Mouse (Mus musculus) limb, embryonic 14.5 days (tissue): Measurements from ENCODE around the gene Dnajc27. TPM values are rescaled to one million over a fixed set of nuclear protein-coding genes. Genes with fewer than 3 reads are reported as not detected.
A peak's percentile ranks its signal among the peaks of the same experiment; 100 is the strongest.

Source experiments
- ATAC-seq: fragments of 200-750 bp; cut with Nextera tagmentation; 2 replicates; pipeline ENCODE4 v1.8.0; 2017; ENCODE audit warnings: low read depth, moderate number of reproducible peaks, moderate TSS enrichment; ENCODE audit not compliant: low FRiP score
- DNase-seq: peaks from one replicate; pipeline ENCODE4 v3.0.0-alpha.2; 2015; ENCODE audit warnings: low spot score
- H3K27ac ChIP-seq: fragments of 300-500 bp; sonication (generic); replicated peaks from 2 replicates; pipeline ENCODE4 v1.5.1; 2014; ENCODE audit warnings: low read depth, mild to moderate bottlenecking, low read length, moderate library complexity, mixed read lengths
- H3K27me3 ChIP-seq: fragments of 300-500 bp; sonication (generic); 2 replicates; pipeline ENCODE4 v1.6.1; 2014; ENCODE audit warnings: low read length, mixed read lengths; ENCODE audit not compliant: control insufficient read depth, insufficient read depth
- H3K36me3 ChIP-seq: fragments of 300-500 bp; sonication (generic); 2 replicates; pipeline ENCODE4 v1.6.1; 2014; ENCODE audit warnings: mild to moderate bottlenecking, low read length, moderate library complexity, mixed read lengths; ENCODE audit not compliant: control insufficient read depth, insufficient read depth
- H3K4me1 ChIP-seq: fragments of 300-500 bp; sonication (generic); 2 replicates; pipeline ENCODE4 v1.6.1; 2014; ENCODE audit warnings: antibody characterized with exemption, low read length, mixed read lengths; ENCODE audit not compliant: control insufficient read depth, insufficient read depth
- H3K4me2 ChIP-seq: fragments of 300-500 bp; sonication (generic); replicated peaks from 2 replicates; pipeline ENCODE4 v1.6.1; 2014; ENCODE audit warnings: low read depth, mild to moderate bottlenecking, low read length, moderate library complexity; ENCODE audit not compliant: severe bottlenecking
- H3K4me3 ChIP-seq: fragments of 300-500 bp; sonication (generic); replicated peaks from 2 replicates; pipeline ENCODE4 v1.5.1; 2014; ENCODE audit warnings: low read length
- H3K9ac ChIP-seq: fragments of 300-500 bp; sonication (generic); 2 replicates; pipeline ENCODE4 v1.6.1; 2014; ENCODE audit warnings: mild to moderate bottlenecking, low read depth, low read length, moderate library complexity; ENCODE audit not compliant: severe bottlenecking
- H3K9me3 ChIP-seq: fragments of 300-500 bp; sonication (generic); 2 replicates; pipeline ENCODE4 v1.6.1; 2016; ENCODE audit warnings: low read length; ENCODE audit not compliant: control insufficient read depth
- POLR2A ChIP-seq: fragments of 200-500 bp; IDR thresholded peaks from 2 replicates; pipeline ENCODE4 v1.8.0; 2012; ENCODE audit warnings: inconsistent platforms, mild to moderate bottlenecking, moderate library complexity, borderline replicate concordance; ENCODE audit not compliant: insufficient read depth, insufficient read length; ENCODE audit errors: extremely low read depth
- WGBS: fragments of 180-500 bp; shearing (Covaris S2); extraction: QIAGEN DNeasy Blood & Tissue Kit; methylation state at CpG from one replicate; pipeline ENCODE4 v1.1.7; 2014; 5-methylcytosine and 5-hydroxymethylcytosine counted together
- polyA plus RNA-seq, 2 experiments: library from polyadenylated mRNA; depleted of rRNA in 1 of 2; stranded (reverse) in 1 of 2; unstranded in 1 of 2; fragments of >200 nt; fragmentation: Nextera tagmentation in 1 of 2; extraction: Ambion mirVana in 1 of 2; gene quantifications; 2 replicates each; pipeline versions ENCODE4 v1.2.1 to v1.2.3; 2012 to 2014

The Dnajc27 gene
- polyA plus RNA-seq, 2 experiments, result 8.0 to 12.4 TPM

GRCm38 (mm10) chr12:4083441-4083840 lies 1.1 kb downstream of the Dnajc27 start:
- no peak overlapping the region for H3K27ac ChIP-seq
- ATAC-seq, result no peak
- no peak for TF ChIP-seq POLR2A
- H3K4me1 ChIP-seq, result no peaks in the 10 kb centered on the region
- peaks cover 19% of the 10 kb centered on the region for H3K36me3 ChIP-seq
- H3K27me3 ChIP-seq, result no peaks in the 10 kb centered on the region
- WGBS, result 63% methylated on average over 8 of the region's 8 CpGs
- DNase-seq, result no peak
- H3K4me2 ChIP-seq, result peak overlapping the region; percentile 65
- no peaks in the 10 kb centered on the region for H3K9me3 ChIP-seq
- no peak overlapping the region for H3K9ac ChIP-seq
- peak overlapping the region; percentile 58; the same call in 1 of the 2 replicates for H3K4me3 ChIP-seq

GRCm38 (mm10) chr12:4107383-4107782 lies 25.0 kb downstream of the Dnajc27 start:
- no peak for ATAC-seq
- Histone ChIP-seq H3K9me3 (no peaks in the 10 kb centered on the region), H3K36me3 (peaks cover 31% of the 10 kb centered on the region), H3K27ac (no peak overlapping the region), H3K4me1 (no peaks in the 10 kb centered on the region), H3K4me2 (no peak overlapping the region), H3K9ac (no peak overlapping the region), H3K27me3 (no peaks in the 10 kb centered on the region), H3K4me3 (no peak overlapping the region)
- no peak for TF ChIP-seq POLR2A
- DNase-seq, result peak; percentile 76
- WGBS, result 68% methylated on average over 4 of the region's 4 CpGs

- no peaks in the 10 kb centered on the region for H3K27me3 ChIP-seq
- 76% methylated on average over 9 of the region's 9 CpGs for WGBS
- H3K4me3 ChIP-seq, result no peak overlapping the region
- no peak overlapping the region for H3K27ac ChIP-seq
- no peaks in the 10 kb centered on the region for H3K9me3 ChIP-seq
- DNase-seq (no peak), ATAC-seq (no peak)
- H3K36me3 ChIP-seq, result no peaks in the 10 kb centered on the region
- no peaks in the 10 kb centered on the region for H3K4me1 ChIP-seq
- no peak overlapping the region for H3K4me2 ChIP-seq
- no peak overlapping the region for H3K9ac ChIP-seq
- no peak for TF ChIP-seq POLR2A
Measured at GRCm38 (mm10) chr12:4116132-4116531, 33.7 kb downstream of the Dnajc27 start.

- no peak overlapping the region for H3K4me2 ChIP-seq
- no peak overlapping the region for H3K9ac ChIP-seq
- no peaks in the 10 kb centered on the region for H3K27me3 ChIP-seq
- H3K4me3 ChIP-seq, result no peak overlapping the region
- H3K27ac ChIP-seq, result no peak overlapping the region; the same call in 1 of the 2 replicates
- WGBS, result 71% methylated on average over 3 of the region's 3 CpGs
- H3K9me3 ChIP-seq, result no peaks in the 10 kb centered on the region
- DNase-seq (no peak), ATAC-seq (no peak)
- no peaks in the 10 kb centered on the region for H3K36me3 ChIP-seq
- TF ChIP-seq POLR2A, result no peak
- H3K4me1 ChIP-seq, result no peaks in the 10 kb centered on the region
Measured at GRCm38 (mm10) chr12:4117136-4117535, 34.8 kb downstream of the Dnajc27 start.

GRCm38 (mm10) chr12:4117579-4117978 lies 35.2 kb downstream of the Dnajc27 start:
- Histone ChIP-seq H3K27me3 (no peaks in the 10 kb centered on the region), H3K4me3 (no peak overlapping the region), H3K4me1 (no peaks in the 10 kb centered on the region), H3K9ac (no peak overlapping the region), H3K36me3 (no peaks in the 10 kb centered on the region), H3K27ac (0 out of 2 replicates have a peak overlapping the region, but pooled peaks have one; percentile 26), H3K9me3 (no peaks in the 10 kb centered on the region), H3K4me2 (no peak overlapping the region)
- DNase-seq (no peak), ATAC-seq (0 out of 2 replicates have a peak, but pooled peaks have one; percentile 15)
- 66% methylated on average over 4 of the region's 4 CpGs for WGBS
- no peak for TF ChIP-seq POLR2A

GRCm38 (mm10) chr12:4127346-4127745 lies 45.0 kb downstream of the Dnajc27 start:
- H3K27ac ChIP-seq, result no peak overlapping the region
- H3K36me3 ChIP-seq, result no peaks in the 10 kb centered on the region
- H3K4me2 ChIP-seq, result no peak overlapping the region
- ATAC-seq (no peak), DNase-seq (no peak)
- H3K4me3 ChIP-seq, result no peak overlapping the region
- H3K27me3 ChIP-seq, result no peaks in the 10 kb centered on the region
- H3K9me3 ChIP-seq, result peaks cover 4% of the 10 kb centered on the region; the same call in 1 of the 2 replicates
- TF ChIP-seq POLR2A, result no peak
- no peak overlapping the region for H3K9ac ChIP-seq
- H3K4me1 ChIP-seq, result no peaks in the 10 kb centered on the region
- WGBS, result 63% methylated on average over 7 of the region's 7 CpGs
